Mouse (Mus musculus) left cerebral cortex, adult 11 months (tissue): ENCODE results near the gene Cln6.
A peak's percentile ranks its signal among the peaks of the same experiment; 100 is the strongest.
"Not testable (repeated sequence)": the region's sequence is repeated elsewhere in the genome, so short reads cannot be mapped to it uniquely, and the experiment has no call there.

Experiments used
- DNase-seq: peaks from one replicate; pipeline ENCODE4 v3.0.0; 2022; ENCODE audit warnings: low spot score

The Cln6 gene

DNA sequence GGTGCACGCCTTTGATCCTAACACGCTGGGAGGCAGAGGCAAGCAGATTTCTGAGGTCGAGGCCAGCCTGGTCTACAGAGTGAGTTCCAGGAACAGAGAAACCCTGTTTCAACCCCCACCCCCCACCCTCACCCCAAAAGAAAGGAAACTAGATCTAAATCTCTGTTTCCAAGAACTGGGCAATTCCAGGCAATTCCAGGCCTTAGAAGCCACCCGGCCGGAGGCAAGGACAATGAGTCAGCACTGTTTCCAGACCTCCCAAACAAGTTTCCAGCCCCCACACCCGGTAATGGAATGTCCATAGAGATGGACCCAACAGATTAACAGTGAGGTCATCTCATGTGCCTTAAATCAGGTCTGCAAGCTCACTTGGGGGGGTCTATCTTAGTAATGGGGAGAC, 8.7 kb upstream of the Cln6 start:
- DNase-seq, result no peak

DNA sequence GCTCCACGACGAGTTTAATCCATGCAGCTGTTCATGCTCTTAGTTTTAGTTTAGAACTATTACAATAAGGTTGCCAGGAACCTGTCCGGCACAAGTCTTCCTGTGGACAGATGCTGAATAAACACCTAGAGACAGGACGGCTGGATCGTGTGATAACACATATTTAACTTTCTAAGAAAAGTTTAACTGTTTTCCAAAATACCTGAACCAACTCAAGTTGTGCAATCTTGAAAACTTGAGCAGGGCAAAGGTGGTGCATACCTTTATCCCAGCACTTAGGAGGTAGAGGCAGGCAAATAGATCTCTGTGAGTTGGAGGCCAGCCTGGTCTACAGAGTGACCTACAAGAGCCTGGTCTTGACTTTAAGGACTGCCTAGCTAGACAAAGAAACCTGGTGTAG, 3.7 kb upstream of the Cln6 start:
- no peak for DNase-seq

DNA sequence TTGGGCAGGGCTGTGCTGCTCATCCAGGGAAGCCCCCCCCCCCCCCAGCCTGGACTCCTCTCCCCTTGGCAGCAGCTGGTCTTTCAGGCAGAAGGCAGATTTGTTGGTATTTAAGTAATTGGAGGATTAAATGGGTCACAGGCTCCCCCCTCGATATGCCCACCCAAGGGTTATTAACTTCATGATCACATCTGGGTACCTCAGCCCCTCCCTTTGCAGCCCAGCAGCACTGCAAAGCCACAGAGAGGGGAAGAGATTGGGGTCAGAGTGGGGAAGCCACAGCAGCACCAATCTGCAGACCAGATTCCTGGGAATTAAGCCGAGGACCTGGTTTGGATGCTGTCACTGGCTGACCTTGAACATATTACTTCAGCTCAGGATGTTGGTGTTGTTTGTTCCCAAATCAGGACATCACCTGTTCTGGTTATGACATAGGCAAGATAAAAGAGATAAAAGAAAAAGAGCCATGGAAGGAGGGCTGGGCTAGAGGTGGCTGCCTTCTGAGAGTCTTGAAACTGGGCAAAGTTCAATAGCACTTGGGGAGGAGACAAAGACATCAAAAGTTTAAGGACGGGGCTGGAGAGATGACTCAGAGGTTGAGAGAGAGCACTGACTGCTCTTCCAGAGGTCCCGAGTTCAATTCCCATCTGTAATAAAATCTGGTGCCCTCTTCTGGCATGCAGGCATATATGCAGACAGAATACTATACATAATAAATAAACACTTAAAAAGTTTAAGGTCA, 2.7 kb upstream of the Cln6 start:
- no peak for DNase-seq

DNA sequence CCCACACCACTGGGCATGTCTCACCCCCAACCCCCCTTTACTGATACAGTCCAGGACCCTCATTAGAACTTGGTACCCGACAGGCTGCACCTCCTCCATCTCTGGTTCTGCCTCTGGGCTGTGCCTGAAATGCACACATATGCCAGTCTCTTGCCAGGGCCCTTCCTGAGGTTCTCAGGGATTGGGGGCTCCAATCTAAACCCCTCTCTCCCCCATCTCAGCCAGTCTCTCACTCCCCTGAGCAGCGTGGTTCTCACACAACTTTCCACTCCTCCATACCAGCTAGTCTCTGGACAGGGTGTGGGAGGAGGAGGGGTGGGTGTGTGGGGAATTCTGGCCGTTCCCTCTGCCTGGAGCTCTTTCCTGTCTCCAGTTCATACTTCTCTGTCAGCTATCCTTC, 974 bp upstream of the Cln6 start:
- no peak for DNase-seq

DNA sequence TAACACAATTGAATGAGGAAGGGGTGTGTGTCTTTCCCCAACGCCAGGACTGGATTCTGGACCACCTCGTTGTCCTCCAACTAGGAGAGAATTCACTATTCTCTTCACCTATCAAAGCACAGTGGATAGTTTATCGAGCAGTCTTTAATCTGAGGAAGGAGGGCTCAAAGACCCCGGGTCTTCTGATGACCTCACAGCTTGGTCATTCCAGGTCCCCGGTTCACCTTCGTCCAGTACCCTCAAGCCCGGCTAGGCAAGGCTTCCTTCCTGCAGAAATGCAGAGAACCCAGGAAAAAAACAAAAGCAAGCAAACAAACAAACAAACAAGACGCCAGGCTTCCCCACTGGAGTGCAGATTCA, 459 bp upstream of the Cln6 start:
- no peak for DNase-seq

DNA sequence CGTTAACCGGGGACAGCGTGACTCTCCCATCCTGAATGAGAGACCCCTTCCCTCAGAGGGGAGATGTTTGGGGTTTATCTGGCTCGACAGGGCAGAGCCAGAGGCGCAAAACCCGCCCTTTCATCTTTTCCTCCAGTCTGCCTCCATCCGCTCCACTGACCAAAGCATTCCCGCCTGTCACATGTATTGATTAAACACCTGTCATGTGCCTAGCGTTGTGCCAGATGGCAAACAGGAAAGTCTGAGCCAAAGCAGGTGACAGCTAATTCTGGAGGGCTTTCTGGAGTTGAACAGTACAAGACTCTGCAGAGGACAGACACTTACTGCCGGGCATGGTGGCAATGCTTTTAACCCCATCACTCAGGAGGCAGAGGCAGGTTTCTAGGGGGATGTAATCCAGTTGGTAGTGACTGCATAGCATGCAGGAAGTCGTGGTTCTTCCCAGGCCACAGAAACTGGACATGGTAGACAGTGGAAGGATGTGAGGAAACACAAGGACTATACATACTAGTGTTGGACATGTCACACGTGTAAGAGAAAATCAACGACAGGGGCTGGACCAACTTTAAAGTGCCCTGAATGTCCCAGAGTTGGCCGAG, 686 bp downstream of the Cln6 start:
- no peak for DNase-seq

DNA sequence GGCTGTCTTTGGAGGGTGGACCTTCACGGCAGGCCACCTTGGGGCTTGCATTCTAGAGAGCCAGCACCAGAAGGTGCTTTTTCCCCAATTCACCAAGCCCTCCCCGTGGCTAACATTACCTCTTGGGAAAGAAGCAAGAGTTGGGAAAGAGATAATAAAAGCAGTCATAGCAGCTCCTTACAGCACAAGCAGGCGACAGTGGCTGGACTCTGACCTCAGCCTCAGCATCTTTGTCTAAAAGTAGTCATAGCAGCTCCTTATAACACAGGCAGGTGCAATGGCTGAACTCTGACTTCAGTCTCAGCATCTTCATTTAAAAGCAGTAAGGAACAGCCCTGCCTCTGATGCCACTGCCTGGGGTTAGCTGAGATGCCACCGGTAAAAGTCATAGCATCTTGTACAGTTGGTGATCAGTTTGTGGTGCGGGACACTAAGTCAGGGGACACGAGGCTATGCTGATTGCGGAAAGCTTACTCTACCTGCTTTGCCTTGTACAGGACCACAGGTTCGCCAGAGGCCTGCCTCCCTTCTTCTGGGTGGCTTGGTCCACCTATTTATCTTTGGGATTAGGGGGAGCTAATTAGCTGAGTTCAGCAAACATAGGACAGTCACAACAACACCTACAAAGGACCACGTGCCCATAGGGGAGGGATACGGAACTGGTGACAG, 4.9 kb downstream of the Cln6 start:
- DNase-seq, result no peak

DNA sequence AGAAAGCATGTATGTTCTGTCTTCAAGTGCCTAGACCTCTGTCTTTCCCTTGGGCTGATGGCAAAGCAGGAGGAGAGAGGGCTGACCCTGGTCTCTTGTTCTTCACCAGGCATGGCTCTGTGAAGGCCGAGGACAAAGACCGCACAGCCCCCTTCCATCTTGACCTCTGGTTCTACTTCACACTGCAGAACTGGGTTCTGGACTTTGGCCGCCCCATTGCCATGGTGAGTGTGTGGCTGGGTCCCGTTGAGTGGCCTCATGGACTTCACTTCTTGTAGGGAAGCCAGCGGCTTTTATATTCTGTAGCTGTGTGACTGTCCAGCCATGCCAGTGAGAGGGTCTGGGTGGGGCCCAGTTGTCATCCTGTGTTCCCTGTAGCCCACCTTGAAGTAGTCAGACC, 5.9 kb downstream of the Cln6 start:
- DNase-seq, result no peak

DNA sequence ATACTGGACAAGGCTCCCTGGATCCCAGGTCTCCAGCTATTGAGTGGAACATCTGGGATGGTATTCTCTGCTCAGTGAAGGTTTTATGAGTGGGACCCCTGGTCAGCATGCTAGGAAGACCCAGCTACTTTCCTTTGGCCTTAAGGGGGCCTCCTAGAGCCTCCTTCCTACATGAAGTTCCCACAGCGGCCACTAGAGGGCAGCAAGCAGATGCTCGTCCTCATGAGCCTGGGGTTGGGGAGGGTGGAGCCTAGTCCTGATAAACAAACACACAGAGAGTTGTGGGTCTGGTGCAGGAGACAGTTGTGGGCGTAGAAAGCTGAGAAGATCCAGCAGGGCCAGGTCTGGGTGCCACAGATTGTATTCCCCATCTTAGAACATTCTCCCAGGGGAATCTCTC, 9.1 kb downstream of the Cln6 start:
- peak; percentile 77 for DNase-seq

DNA sequence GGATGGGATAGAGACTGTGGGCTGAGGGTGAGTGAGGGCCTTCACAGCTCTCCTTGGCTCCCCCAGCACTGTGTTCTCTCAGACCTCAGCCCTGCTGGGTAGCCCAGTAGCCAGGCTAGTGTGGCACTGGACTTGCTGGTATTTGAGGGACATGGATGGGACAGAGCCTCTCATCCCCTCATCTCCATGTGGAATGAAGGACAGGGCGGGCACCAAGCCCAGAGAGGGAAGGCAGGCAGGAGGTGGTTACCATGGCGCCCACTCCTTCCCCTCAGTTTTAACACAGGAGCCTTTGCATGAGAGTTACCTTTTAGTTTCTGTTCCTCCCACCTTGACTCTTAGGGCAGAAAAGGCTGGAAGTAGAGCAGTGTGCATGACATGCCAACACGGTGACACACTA, 10.1 kb downstream of the Cln6 start:
- no peak for DNase-seq

DNA sequence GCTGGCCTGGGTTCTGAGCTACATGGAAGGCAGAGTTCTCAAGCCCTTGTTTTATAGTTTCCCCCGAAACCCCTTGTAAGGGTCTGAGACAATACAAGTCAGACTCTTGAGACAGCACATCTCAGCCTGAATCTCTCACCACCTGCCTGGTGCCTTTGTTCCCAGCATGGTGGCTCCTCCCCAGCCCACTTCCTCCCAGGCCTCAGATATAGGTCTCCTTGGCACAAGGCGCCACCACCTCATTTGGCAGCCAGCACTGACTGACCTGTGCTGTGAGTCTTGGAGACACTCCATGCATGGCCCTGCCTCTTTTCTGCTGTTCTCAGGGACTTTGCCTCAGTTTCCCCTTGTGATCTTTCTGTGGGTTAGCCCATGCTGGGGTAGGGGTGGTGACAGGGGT, 13.0 kb downstream of the Cln6 start:
- no peak for DNase-seq

DNA sequence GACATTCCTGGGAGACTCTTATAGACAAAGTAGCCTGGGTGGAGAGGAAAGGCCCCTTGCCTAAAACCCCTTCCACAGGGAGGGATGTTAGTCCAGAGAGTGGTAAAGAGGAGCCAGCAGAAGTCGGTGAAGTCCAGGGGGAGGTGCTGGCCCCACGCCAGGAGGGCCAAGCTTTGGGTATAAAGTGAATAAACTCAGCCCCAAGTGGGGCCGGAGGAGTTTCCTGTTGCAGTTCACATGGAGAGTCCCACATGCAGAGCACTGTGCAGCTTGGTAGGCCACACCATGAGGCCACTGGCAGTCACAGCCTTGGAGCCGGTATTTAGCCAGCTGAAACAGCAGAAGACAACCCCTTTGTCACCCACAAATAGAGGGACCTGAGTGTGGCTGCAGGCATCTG, 15.9 kb downstream of the Cln6 start:
- DNase-seq, result no peak

DNA sequence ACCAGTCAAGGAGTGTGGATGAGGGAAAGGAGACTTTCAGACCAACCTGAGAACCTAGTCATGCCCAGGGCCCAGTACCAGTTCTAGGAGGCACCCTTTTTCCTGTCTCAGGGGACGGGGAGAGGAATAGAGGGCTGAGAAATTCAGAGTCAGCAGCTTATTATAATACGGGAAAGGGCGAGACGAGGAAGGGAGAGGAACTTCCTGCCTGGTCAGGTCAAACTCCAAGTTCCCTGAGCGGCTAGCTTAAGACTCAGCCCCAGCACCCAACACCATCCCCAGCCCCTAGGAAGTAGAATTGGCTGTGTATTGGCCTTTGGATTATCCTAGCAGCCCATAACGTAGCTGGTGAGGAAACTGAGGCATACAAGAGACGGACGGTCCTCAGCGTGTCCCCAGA, 18.6 kb downstream of the Cln6 start:
- DNase-seq, result no peak

DNA sequence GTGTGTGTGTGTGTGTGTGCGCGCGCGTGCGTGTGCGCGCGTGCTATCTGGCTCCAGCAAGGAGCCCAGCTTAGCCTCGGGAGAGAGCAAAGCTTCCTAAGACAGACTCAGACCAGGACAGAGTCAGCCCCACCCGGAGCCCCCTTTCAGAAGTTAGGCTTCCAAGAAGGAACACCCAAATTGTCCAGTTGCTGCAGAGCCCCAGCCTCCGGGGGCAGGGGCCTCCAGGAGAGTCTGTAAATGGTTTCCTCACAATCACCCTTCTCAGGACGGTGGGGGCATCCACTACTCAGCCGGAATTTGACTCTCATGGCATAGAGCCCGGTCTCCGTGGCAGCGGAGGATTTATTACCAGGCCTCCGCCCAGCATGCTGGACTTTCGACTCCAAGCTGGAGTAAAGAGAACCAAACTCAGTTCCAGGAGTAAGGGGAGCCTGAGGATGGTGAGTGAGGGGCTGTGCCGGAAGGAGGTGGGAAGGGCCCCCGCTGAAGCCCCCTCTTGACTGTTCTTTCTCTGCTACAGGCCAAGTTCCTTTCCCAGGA, 19.2 kb downstream of the Cln6 start, which contains the start of gene Calml4:
TSS of gene Calml4 (plus strand) at position 362 of the 543 bp plus-strand sequence.
- DNase-seq, result no peak

DNA sequence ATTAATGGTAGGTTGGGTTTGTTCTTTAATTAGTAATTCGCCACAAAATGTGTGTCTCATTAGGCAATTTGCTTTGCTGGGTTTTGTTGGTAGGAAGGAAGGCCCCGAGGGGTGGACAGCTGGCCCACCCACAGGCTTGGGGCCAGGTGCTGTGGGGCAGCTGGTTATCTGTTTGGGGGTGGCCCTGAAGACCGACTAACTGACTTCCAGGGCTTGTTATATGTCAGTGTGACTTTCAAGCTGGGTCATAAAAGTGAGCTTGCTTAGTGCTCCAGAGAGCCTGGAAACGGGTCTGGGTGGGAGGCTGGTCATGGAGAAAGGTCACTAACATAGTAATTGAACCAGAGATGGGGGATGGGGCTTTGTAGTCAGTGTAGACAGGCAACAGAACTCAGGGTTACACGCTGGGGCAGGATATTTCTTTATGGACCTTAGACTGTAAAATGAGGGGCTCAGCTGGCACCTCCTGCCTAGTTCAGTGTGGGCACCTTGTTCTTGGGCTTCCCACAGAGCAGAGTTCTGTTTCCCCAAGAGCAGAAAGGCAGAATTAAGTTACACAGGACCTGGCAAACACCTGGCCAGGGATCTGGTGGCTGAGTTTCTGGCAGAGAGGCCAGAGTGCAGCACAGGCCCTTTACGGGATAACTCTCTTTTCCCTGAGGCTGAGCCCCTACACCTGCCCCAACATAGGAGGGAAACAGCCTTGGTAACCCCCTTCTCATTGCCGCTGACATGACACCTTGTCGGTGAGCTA, 19.9 kb downstream of the Cln6 start:
- DNase-seq, result no peak

DNA sequence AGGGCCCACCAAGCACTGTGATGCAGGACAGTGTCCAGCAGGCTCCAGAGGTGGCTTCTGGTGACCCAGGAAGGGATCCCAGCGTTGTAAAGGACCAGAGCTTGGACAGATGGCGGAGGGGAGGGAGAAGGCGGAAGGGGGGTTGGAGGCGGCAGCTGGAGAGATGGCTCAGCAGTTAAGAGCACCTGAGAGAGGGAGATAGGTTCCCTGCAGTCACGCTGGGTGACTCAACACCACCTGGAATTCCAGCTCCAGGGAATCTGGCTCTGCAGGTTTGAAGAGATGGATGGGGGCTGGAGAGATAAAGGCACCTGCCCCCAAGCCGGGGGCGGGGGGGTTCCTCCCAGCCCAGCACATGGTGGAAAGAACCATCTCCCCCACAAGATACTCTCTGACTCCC, 21.5 kb downstream of the Cln6 start:
- not testable (repeated sequence) for DNase-seq

DNA sequence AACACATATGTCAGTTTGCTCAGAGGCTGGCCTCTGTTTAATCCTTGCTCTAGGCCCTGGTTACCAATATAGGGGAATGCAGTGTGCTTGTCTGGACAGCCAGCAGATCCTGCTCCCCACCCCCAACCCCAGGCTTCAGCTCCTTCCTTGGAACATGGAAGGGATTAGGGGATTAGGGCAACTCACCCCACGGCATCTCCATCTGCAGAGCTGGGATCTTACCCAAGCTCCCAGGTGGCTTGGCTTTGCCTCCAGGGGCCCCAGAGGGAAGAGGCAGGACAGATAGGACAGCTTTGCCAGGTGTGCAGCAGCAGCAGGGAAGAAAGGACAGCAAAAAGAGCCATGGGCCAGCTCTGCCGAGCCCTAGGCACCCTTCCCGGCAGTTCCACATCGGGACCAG, 22.3 kb downstream of the Cln6 start:
- DNase-seq, result no peak

DNA sequence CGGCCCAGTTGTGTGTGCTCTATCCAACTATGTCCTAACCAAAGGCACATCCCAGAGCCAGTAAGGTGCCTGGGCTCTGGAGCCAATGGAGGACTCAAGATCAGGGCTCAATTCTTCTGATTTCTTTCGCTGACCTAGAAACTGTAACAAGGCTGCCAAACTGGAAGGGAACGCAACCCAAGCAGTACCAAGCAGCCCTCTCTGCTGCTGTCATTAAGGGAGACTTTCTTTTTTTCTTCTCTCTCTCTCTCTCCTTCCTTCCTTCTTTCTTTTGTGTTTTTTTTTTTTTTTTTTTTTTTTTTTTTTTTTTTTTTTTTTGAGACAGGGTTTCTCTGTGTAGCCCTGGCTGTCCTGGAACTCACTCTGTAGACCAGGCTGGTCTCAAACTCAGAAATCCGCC, 30.7 kb downstream of the Cln6 start:
- not testable (repeated sequence) for DNase-seq

DNA sequence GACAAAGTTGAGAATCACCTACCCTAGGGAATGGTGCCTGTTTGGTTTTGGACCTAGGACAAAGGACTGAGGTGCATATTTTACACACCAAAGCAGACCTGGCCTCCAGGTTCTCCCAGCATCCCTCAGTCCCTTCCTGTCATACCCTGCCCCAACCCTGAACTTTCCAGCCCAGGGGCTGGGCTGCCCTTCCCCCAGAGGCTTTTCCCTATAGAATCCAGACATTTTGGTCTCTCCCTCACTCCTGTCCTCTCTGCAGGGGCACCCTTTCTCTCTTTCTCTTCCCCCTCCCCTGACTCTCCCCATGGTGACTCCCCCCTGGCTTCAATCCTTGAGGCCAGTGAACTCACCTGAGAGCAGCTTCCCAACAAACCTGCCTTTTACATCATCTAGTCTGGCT, 32.1 kb downstream of the Cln6 start:
- no peak for DNase-seq

DNA sequence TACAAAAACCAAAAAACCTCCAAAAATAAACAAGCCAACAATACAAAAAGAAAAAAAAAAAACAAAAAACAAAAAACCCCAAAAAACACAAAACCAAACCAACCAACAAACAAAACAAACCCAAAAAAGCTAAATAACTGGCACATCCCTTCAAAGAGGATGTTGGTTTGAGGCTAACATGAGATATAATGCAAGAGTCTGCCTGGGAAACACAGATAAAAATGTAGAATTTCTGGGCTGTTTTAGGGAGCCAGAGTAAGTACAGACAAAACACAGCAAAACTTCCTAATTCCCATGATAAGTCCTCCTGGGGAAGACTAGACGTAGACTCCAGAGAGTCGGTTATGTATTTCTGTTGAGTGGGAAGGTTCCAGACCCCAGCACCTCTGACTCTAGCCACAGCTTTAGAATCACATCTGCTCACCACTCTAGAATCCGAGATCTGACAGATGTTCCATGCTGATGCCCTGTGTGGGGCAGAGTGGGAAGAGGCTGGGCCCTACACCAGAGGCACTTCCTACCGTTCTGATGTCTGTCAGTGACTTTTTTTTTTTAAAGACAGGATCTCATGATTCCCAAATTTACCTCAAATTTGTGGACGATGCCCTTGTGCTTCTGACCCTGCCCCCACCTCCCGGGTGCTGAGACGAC, 38.5 kb downstream of the Cln6 start:
- DNase-seq, result no peak

DNA sequence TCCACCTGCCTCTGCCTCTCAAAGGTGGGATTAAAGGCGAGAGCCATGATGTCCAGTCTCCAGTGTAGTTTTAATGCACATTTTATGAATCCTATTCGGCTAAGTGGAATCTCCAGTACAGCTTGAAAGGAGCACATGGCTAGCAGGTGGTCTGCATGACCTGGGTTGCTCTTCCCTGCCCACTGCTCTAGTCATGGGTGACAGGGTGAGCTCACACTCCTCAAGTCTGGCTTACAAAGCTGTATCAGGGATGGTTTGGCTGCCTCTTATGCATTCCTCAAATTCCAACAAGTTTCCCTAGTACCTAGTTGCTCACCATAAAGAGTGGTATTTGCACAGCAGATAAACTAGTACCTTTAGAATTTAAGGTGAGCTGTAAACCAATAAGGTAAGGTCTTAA, 39.2 kb downstream of the Cln6 start:
- DNase-seq, result no peak

DNA sequence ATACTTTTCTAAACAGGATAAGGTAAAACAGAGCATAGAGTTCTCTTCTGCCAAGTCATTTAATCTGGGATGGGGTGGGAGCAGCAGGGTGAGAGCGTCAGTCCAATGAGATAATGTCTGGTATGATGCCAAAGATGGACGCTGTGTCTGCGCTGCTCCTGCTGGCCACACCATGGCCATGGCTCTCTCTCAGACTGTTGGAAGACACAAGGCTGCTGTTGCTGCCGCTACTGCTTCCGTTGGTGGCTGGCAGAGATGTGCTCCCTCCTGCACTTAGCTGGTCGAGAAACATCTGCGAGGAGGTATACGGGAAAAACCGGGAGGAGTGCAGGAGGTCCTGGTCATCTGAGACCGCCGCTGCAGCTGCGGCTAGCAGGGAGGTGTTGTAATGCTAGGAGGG, 43.3 kb downstream of the Cln6 start:
- DNase-seq, result no peak
